Mouse (Mus musculus): Measurements from ENCODE around the gene Olfr429. TPM values are rescaled to one million over a fixed set of nuclear protein-coding genes. Genes with fewer than 3 reads are reported as not detected.

Olfr429 gene
- total RNA-seq, 2 experiments from 2014 or later: not detected

Other genes starting within 250 kb of the Olfr429 start
- 9.3 and 12.3 TPM in 2 replicates for gene Ifi211, start 171.3 kb upstream of the Olfr429 start, total RNA-seq (2014; fragmentation: Nextera tagmentation)
- gene Ifi211, start 171.3 kb upstream of the Olfr429 start, total RNA-seq (2017): 13.2 and 16.0 TPM in 2 replicates
- 95.6 and 101 TPM in 2 replicates for gene Mndal, start 141.8 kb upstream of the Olfr429 start, total RNA-seq (2014; fragmentation: Nextera tagmentation)
- gene Mndal, start 141.8 kb upstream of the Olfr429 start, total RNA-seq (2017): 105 and 119 TPM in 2 replicates
- gene Ifi203, start 141.7 kb upstream of the Olfr429 start, total RNA-seq (2014; fragmentation: Nextera tagmentation): 58.4 and 73.0 TPM in 2 replicates
- 26.6 and 61.0 TPM in 2 replicates for gene Ifi203, start 141.7 kb upstream of the Olfr429 start, total RNA-seq (2017)
- not detected in 2 replicates for gene Ifi202b, start 101.6 kb upstream of the Olfr429 start, total RNA-seq (2014; fragmentation: Nextera tagmentation)
- not detected in 2 replicates for gene Ifi202b, start 101.6 kb upstream of the Olfr429 start, total RNA-seq (2017)
- gene Ifi205, start 52.5 kb upstream of the Olfr429 start, total RNA-seq (2014; fragmentation: Nextera tagmentation): not detected in 2 replicates
- gene Ifi205, start 52.5 kb upstream of the Olfr429 start, total RNA-seq (2017): 0.78 TPM in 1 of 2 replicates, not detected in the other
- gene Olfr433, start 43.6 kb upstream of the Olfr429 start, total RNA-seq (2014; fragmentation: Nextera tagmentation): 0.41 TPM in 1 of 2 replicates, not detected in the other
- gene Olfr433, start 43.6 kb upstream of the Olfr429 start, total RNA-seq (2017): not detected in 2 replicates
- gene Olfr432, start 35.1 kb upstream of the Olfr429 start, total RNA-seq (2014; fragmentation: Nextera tagmentation): not detected in 2 replicates
- gene Olfr432, start 35.1 kb upstream of the Olfr429 start, total RNA-seq (2017): not detected in 2 replicates
- gene Olfr430, start 17.7 kb upstream of the Olfr429 start, total RNA-seq (2014; fragmentation: Nextera tagmentation): not detected in 2 replicates
- not detected in 2 replicates for gene Olfr430, start 17.7 kb upstream of the Olfr429 start, total RNA-seq (2017)
- not detected in 2 replicates for gene Olfr427, start 12.6 kb downstream of the Olfr429 start, total RNA-seq (2014; fragmentation: Nextera tagmentation)
- not detected in 2 replicates for gene Olfr427, start 12.6 kb downstream of the Olfr429 start, total RNA-seq (2017)
- gene Olfr231, start 36.8 kb downstream of the Olfr429 start, total RNA-seq (2014; fragmentation: Nextera tagmentation): not detected in 2 replicates
- not detected in 2 replicates for gene Olfr231, start 36.8 kb downstream of the Olfr429 start, total RNA-seq (2017)
- not detected in 2 replicates for gene Olfr424, start 47.2 kb downstream of the Olfr429 start, total RNA-seq (2014; fragmentation: Nextera tagmentation)
- gene Olfr424, start 47.2 kb downstream of the Olfr429 start, total RNA-seq (2017): not detected in 2 replicates
- not detected in 2 replicates for gene Olfr420, start 71.3 kb downstream of the Olfr429 start, total RNA-seq (2014; fragmentation: Nextera tagmentation)
- gene Olfr420, start 71.3 kb downstream of the Olfr429 start, total RNA-seq (2017): not detected in 2 replicates
- 0.15 TPM in 1 of 2 replicates, not detected in the other for gene Spta1, start 88.4 kb downstream of the Olfr429 start, total RNA-seq (2014; fragmentation: Nextera tagmentation)
- 0.34 and 0.72 TPM in 2 replicates for gene Spta1, start 88.4 kb downstream of the Olfr429 start, total RNA-seq (2017)
- gene Olfr419, start 167.7 kb downstream of the Olfr429 start, total RNA-seq (2014; fragmentation: Nextera tagmentation): not detected in 2 replicates
- not detected in 2 replicates for gene Olfr419, start 167.7 kb downstream of the Olfr429 start, total RNA-seq (2017)
- gene Mptx1, start 246.2 kb downstream of the Olfr429 start, total RNA-seq (2014; fragmentation: Nextera tagmentation): not detected in 2 replicates
- gene Mptx1, start 246.2 kb downstream of the Olfr429 start, total RNA-seq (2017): not detected in 2 replicates

All from granulocyte monocyte progenitor cell, adult 5-6 weeks (primary cell).